Mouse (Mus musculus): ENCODE measurements around the gene Il17c. TPM values are rescaled to one million over a fixed set of nuclear protein-coding genes. Genes with fewer than 3 reads are reported as not detected.

The Il17c gene
- polyA plus RNA-seq, 1 experiment: not detected

DNA sequence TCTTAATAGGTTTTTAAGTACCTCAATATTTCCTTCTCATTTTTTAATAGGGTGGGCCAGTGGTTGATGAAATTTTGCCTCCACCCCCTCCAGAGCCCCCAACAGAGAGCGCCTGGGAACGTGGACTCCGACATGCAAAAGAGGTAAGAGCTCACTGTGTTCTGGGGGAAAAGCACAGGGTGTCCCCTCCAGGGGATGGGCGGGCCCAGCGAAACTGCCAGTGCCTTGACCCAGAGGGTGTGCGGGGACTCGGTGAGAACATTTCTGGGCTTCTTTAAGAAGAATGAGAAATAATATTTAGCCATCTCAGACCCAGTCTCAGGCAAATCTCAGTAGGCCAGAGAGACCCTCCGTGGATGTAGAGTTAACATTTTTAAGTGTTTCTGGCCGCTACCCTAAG is 23.6 kb upstream of the Il17c start:
- no peaks in the 10 kb centered on the region for H3K4me1 ChIP-seq (ENCODE audit: control insufficient read depth, insufficient read depth, low read length)
- TF ChIP-seq CTCF (IDR thresholded peaks at IDR 0.05; ENCODE audit: borderline replicate concordance, insufficient read depth, low read length): no peak
- no peak for TF ChIP-seq POLR2A (IDR thresholded peaks at IDR 0.05; ENCODE audit: low read depth, low read length)
- H3K27ac ChIP-seq (ENCODE audit: insufficient read depth, low read length): no peak overlapping the region
- no peak overlapping the region for H3K4me3 ChIP-seq (ENCODE audit: insufficient read depth, low read length)

DNA sequence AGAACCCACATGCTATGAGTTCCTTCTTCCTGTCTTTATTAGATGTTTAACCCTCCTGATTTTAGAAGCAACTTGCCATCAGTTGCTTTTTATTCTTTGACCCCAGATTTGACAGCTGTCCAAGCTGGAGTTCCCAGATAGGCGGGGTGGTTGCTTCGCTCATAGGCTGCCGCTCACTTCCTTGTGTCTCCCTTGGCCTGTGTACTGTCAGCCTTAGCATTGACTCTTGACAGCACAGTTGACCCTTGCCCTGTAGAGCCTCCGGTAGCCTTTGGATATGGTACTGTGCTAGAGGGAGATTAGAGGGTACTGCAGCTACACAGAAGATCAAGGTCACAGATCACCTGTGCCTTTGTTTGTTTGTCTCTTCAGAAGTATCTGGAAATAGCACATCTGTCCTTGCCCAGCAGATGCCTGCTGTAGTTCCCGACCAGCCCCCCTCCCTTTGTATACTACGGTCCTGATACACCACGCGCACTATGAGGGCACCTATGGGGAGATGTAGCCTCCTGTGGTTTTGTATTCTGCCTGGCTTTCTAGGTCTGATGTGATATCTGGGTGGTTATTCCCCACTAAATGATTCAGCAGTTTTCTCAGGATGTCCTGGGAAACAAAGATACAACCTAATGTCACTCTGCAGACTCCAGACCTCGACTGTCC is 16.5 kb upstream of the Il17c start:
- Histone ChIP-seq H3K27ac (ENCODE audit: insufficient read depth, low read length) (no peak overlapping the region), H3K4me1 (ENCODE audit: control insufficient read depth, insufficient read depth, low read length) (no peaks in the 10 kb centered on the region), H3K4me3 (ENCODE audit: insufficient read depth, low read length) (no peak overlapping the region)
- TF ChIP-seq POLR2A (IDR thresholded peaks at IDR 0.05; ENCODE audit: low read depth, low read length) (no peak), CTCF (IDR thresholded peaks at IDR 0.05; ENCODE audit: borderline replicate concordance, insufficient read depth, low read length) (no peak)

DNA sequence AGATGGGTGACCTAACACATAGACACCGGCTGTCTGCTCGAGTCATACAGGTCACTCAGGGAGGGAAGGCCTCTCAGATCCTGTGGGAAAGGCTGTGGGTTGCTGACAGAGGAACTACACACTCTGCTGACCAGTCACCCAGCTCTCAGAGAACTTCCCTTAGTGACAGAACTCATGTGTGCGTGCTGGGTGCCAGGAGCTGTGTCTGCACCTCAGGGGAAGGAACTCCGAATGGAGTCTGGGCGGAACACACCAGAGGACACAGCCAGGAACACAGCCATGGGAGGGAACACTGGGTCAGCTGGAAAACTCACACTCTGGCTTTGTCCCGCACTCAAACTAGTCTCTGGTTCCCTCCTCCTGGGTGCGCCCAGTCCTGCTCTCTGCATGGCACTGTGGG is 14.1 kb upstream of the Il17c start:
- TF ChIP-seq CTCF (IDR thresholded peaks at IDR 0.05; ENCODE audit: borderline replicate concordance, insufficient read depth, low read length) (no peak), POLR2A (IDR thresholded peaks at IDR 0.05; ENCODE audit: low read depth, low read length) (no peak)
- H3K4me3 ChIP-seq (ENCODE audit: insufficient read depth, low read length): no peak overlapping the region
- no peak overlapping the region for H3K27ac ChIP-seq (ENCODE audit: insufficient read depth, low read length)
- H3K4me1 ChIP-seq (ENCODE audit: control insufficient read depth, insufficient read depth, low read length): no peaks in the 10 kb centered on the region

DNA sequence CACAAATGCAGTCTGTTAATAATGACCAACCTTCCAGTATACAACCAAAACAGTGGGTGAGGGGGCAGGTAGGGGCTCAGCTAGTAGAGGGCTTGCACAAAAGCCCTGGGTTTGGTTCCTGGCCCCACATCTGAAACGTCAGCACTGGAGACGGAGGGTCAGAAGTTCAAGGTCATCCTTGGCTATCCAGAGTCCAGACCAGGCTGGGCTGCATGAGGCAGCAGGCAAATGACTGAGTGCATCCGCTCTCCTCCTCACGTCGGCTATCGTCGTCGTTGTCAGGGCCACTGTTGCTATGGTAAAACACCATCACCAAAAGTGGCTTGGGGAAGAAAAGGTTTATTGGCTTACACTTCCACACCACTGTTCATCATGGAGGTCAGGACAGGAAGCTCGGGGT is 7.5 kb upstream of the Il17c start:
- no peak overlapping the region for H3K4me3 ChIP-seq (ENCODE audit: insufficient read depth, low read length)

DNA sequence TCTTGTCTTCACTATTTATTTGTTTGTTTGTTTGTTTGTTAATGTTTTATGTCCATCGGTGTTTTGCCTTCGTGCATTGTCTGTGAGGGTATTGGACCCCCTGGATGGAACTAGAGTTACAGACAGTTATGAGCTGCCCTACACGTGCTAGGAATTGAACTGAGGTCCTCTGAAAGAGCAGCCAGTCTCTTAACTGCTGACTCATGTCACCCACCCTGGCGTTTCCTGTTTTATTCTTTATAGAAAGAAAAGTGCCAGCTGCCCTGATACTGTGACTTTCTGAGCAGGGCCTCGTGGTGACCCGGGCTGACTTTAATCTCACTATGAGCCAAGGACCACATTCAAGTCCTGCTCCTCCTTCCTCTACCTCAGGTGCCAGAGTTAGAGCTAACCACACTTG is 6.3 kb upstream of the Il17c start:
- no peak for TF ChIP-seq CTCF (IDR thresholded peaks at IDR 0.05; ENCODE audit: borderline replicate concordance, insufficient read depth, low read length)
- TF ChIP-seq POLR2A (IDR thresholded peaks at IDR 0.05; ENCODE audit: low read depth, low read length): no peak
- Histone ChIP-seq H3K4me3 (ENCODE audit: insufficient read depth, low read length) (no peak overlapping the region), H3K4me1 (ENCODE audit: control insufficient read depth, insufficient read depth, low read length) (peaks cover 3% of the 10 kb centered on the region; the same call in 1 of the 2 replicates), H3K27ac (ENCODE audit: insufficient read depth, low read length) (no peak overlapping the region)

More for the DNA sequence above, 7.5 kb upstream of the Il17c start:
- TF ChIP-seq POLR2A (IDR thresholded peaks at IDR 0.05; ENCODE audit: low read depth, low read length) (no peak), CTCF (IDR thresholded peaks at IDR 0.05; ENCODE audit: borderline replicate concordance, insufficient read depth, low read length) (no peak)
- no peaks in the 10 kb centered on the region for H3K4me1 ChIP-seq (ENCODE audit: control insufficient read depth, insufficient read depth, low read length)
- H3K27ac ChIP-seq (ENCODE audit: insufficient read depth, low read length): no peak overlapping the region

DNA sequence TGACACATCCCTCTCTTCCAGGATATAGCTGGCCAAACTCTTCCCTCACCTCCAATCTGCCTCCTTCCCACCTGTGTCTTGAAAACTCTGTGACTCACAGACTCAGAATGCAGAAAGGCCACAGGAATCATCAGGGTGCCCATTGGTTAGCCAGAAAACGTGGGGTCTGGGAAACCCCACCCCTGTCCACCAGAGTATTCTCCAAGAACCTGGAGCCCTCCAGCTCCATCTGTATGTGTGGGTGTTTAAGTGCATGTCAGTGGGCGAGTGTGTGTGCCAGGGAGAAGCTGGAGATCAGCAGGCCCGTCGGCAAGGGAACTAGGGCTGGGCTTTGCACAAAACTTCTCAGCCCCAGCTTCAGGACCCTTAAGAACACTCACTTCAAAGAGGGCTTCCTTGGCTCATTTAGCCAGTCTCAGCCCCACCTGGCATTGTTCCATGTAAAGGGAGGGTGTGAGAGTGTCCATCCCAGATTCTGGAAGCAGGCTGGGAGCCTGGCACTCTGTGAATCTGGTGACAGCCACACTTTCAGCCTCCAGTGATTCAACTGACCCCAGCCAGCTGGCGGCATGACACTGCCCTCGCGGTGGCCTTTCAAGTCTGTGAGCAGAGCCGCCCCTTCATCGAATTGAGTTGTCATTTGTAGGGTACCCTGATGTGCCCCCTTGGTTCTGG is 1.8 kb upstream of the Il17c start:
- Histone ChIP-seq H3K4me3 (ENCODE audit: insufficient read depth, low read length) (no peak overlapping the region), H3K27ac (ENCODE audit: insufficient read depth, low read length) (no peak overlapping the region), H3K4me1 (ENCODE audit: control insufficient read depth, insufficient read depth, low read length) (peaks cover 7% of the 10 kb centered on the region; the same call in 1 of the 2 replicates)
- no peak for TF ChIP-seq CTCF (IDR thresholded peaks at IDR 0.05; ENCODE audit: borderline replicate concordance, insufficient read depth, low read length)
- TF ChIP-seq POLR2A (IDR thresholded peaks at IDR 0.05; ENCODE audit: low read depth, low read length): no peak

DNA sequence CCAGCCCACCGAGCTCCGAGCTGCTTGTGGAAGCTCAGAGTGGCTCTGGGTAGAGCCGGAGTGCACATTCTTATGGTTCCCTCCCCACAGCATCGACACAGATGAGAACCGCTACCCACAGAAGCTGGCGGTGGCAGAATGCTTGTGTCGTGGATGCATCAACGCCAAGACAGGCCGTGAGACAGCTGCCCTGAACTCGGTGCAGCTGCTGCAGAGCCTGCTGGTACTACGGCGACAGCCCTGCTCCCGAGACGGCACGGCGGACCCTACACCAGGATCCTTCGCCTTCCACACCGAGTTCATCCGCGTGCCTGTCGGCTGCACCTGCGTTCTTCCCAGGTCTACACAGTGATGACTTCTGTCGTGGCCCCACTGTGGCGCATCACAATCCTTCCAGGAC is 1.4 kb downstream of the Il17c start:
- no peak overlapping the region for H3K27ac ChIP-seq (ENCODE audit: insufficient read depth, low read length)
- H3K4me1 ChIP-seq (ENCODE audit: control insufficient read depth, insufficient read depth, low read length): peaks cover 7% of the 10 kb centered on the region; the same call in 1 of the 2 replicates
- H3K4me3 ChIP-seq (ENCODE audit: insufficient read depth, low read length): no peak overlapping the region
- TF ChIP-seq CTCF (IDR thresholded peaks at IDR 0.05; ENCODE audit: borderline replicate concordance, insufficient read depth, low read length): no peak
- no peak for TF ChIP-seq POLR2A (IDR thresholded peaks at IDR 0.05; ENCODE audit: low read depth, low read length)

DNA sequence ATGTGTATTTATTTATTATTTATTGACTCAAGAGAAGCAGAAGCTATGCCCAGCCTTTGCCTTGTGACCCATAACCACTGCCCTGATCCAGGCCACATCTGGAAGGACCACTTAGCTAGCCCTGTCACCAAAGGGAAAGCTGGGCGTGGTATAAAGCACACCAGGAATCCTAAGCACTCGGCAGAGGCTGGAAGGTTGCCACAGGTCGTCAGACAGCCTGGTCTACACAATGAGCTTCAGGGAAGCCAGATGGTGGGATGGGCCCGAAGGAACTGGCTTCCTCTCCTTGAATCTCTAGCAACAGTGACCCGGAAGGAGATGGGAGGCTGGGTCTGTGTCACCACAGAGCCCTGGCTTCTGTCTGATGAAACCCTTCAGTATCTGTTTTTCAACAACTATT is 1.8 kb downstream of the Il17c start:
- H3K4me3 ChIP-seq (ENCODE audit: insufficient read depth, low read length): no peak overlapping the region
- no peak overlapping the region for H3K27ac ChIP-seq (ENCODE audit: insufficient read depth, low read length)
- TF ChIP-seq POLR2A (IDR thresholded peaks at IDR 0.05; ENCODE audit: low read depth, low read length): no peak
- TF ChIP-seq CTCF (IDR thresholded peaks at IDR 0.05; ENCODE audit: borderline replicate concordance, insufficient read depth, low read length): no peak
- peaks cover 7% of the 10 kb centered on the region; the same call in 1 of the 2 replicates for H3K4me1 ChIP-seq (ENCODE audit: control insufficient read depth, insufficient read depth, low read length)

DNA sequence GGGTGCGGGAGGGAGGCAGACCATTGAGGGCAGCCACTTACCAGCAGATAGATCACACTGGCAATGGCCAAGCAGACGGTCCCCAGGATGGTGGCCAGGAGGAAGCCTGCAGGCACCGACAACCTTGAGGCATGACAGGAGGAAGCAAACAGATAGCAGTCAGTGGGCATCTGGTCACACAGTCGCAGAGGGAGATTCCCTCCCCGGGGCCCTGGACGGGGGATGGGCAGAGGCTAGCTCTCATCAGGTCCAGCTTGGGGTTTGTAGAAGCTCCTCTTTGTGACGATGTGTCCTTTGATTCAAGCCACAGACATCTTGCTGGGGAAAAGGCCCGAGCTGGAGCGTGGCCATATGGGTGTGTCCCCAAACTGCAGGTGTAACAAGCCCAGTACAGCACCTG is 4.3 kb downstream of the Il17c start:
- no peak overlapping the region for H3K4me3 ChIP-seq (ENCODE audit: insufficient read depth, low read length)
- 0 out of 2 replicates have a peak, but pooled peaks cover 4% of the 10 kb centered on the region for H3K4me1 ChIP-seq (ENCODE audit: control insufficient read depth, insufficient read depth, low read length)
- no peak overlapping the region for H3K27ac ChIP-seq (ENCODE audit: insufficient read depth, low read length)
- TF ChIP-seq POLR2A (IDR thresholded peaks at IDR 0.05; ENCODE audit: low read depth, low read length): no peak
- TF ChIP-seq CTCF (IDR thresholded peaks at IDR 0.05; ENCODE audit: borderline replicate concordance, insufficient read depth, low read length): no peak

DNA sequence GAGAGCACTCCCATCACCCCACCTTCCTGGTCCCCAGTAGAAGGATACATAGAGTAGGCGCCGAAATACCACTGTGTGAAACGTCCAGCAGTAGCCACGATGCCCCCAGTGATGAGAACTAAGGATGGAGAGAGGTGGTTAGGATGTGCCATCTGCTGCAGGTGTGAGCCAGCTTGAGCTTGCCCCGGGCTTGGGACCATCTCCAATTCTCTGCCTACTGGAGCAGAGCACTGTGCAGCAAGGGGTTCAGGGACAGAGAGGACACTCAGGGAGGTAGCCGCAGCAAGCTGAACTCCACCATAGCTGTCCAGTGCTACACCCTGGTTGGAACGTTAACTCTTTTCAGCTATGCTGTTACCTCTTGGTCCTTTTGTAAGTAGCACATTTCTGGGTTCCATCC is 5.8 kb downstream of the Il17c start:
- H3K4me1 ChIP-seq (ENCODE audit: control insufficient read depth, insufficient read depth, low read length): 0 out of 2 replicates have a peak, but pooled peaks cover 4% of the 10 kb centered on the region
- H3K27ac ChIP-seq (ENCODE audit: insufficient read depth, low read length): no peak overlapping the region
- TF ChIP-seq POLR2A (IDR thresholded peaks at IDR 0.05; ENCODE audit: low read depth, low read length) (no peak), CTCF (IDR thresholded peaks at IDR 0.05; ENCODE audit: borderline replicate concordance, insufficient read depth, low read length) (no peak)
- H3K4me3 ChIP-seq (ENCODE audit: insufficient read depth, low read length): no peak overlapping the region

Data from embryonic fibroblast, embryonic 13.5 days (primary cell).